9 mouse cellular contexts compared by ENCODE assay signal in genomic region chr10:53502875-53503816, GRCm38 (mm10).
DNase-seq lines count a peak whose midpoint lies in the region; ATAC-seq and TF ChIP-seq lines count a peak whose summit lies in the region.
"Had no signal": no experiment of that assay in that cellular context is flagged by ENCODE, and none has a peak within 500 bp of the region (broad histone marks: within the 10 kb centered on the region; RNA-seq: fewer than 3 reads in every experiment).

No protein-coding gene starts in this region.

- ATAC-seq in forebrain, postnatal 0 days = peak; percentile 88
- ATAC-seq in hindbrain, embryonic 16.5 days = peak; percentile 87
- no peak; the same call in 1 of the 2 replicates for ATAC-seq in neural tube, embryonic 13.5 days (ENCODE audit: low read depth)
- ATAC-seq in erythroblast, adult 5-6 weeks (replicated peaks; ENCODE audit: low FRiP score, poor library complexity, severe bottlenecking) = no peak

- H3K4me1 ChIP-seq in testis, adult 2 months (ENCODE audit: control insufficient read depth, insufficient read depth, low read length) = peaks cover 9% of the 10 kb centered on the region
- no peaks in the 10 kb centered on the region for H3K4me1 ChIP-seq in forebrain, postnatal 0 days (ENCODE audit: insufficient read depth)
- peaks cover 8% of the 10 kb centered on the region; the same call in 1 of the 2 replicates for H3K4me1 ChIP-seq in hindbrain, embryonic 16.5 days (ENCODE audit: control insufficient read depth, insufficient read depth, low read depth, low read length)
- H3K4me1 ChIP-seq in neural tube, embryonic 13.5 days (replicated peaks) = no peaks in the 10 kb centered on the region; the same call in 1 of the 2 replicates

- H3K9me3 ChIP-seq in forebrain, postnatal 0 days (ENCODE audit: low read length) = no peaks in the 10 kb centered on the region
- no peaks in the 10 kb centered on the region for H3K9me3 ChIP-seq in hindbrain, embryonic 16.5 days (ENCODE audit: control insufficient read depth, low read length)
- no peaks in the 10 kb centered on the region for H3K9me3 ChIP-seq in neural tube, embryonic 13.5 days

- no peaks in the 10 kb centered on the region for H3K36me3 ChIP-seq in testis, adult 2 months (ENCODE audit: control insufficient read depth, insufficient read depth, low read length)
- H3K36me3 ChIP-seq in forebrain, postnatal 0 days (ENCODE audit: insufficient read depth) = no peaks in the 10 kb centered on the region
- no peaks in the 10 kb centered on the region for H3K36me3 ChIP-seq in hindbrain, embryonic 16.5 days (ENCODE audit: control insufficient read depth, insufficient read depth, low read length)
- H3K36me3 ChIP-seq in neural tube, embryonic 13.5 days = no peaks in the 10 kb centered on the region

- WGBS in forebrain, postnatal 0 days = 33% methylated on average over 21 of the region's 21 CpGs
- WGBS in hindbrain, embryonic 16.5 days = 44% methylated on average over 21 of the region's 21 CpGs
- WGBS in neural tube, embryonic 13.5 days = 55% methylated on average over 21 of the region's 21 CpGs

- no peak for TF ChIP-seq POLR2A in testis, adult 2 months (IDR thresholded peaks at IDR 0.05; ENCODE audit: control insufficient read depth, low read depth, low read length)

- intact Hi-C loops in left cerebral cortex, postnatal 25 days (cut with DNase I) = loop anchor here (1.0 to 2.0 kb wide), 2 partner anchors 66 to 97 kb away; no protein-coding TSS in a partner anchor

- no peak overlapping the region for H3K9ac ChIP-seq in forebrain, postnatal 0 days
- peak overlapping the region; percentile 60 for H3K9ac ChIP-seq in hindbrain, embryonic 16.5 days (ENCODE audit: low read depth, low read length)
- peak overlapping the region; percentile 22; the same call in 1 of the 2 replicates for H3K9ac ChIP-seq in neural tube, embryonic 13.5 days

- H3K4me2 ChIP-seq in forebrain, postnatal 0 days (ENCODE audit: low read depth) = peak overlapping the region; percentile 31
- H3K4me2 ChIP-seq in hindbrain, embryonic 16.5 days (ENCODE audit: low read length) = peak overlapping the region; percentile 48
- 0 out of 2 replicates have a peak overlapping the region, but pooled peaks have one; percentile 15 for H3K4me2 ChIP-seq in neural tube, embryonic 13.5 days

- peak overlapping the region; percentile 41 for H3K4me3 ChIP-seq in testis, adult 2 months (ENCODE audit: control insufficient read depth, low read depth, low read length)
- no peak overlapping the region for H3K4me3 ChIP-seq in forebrain, postnatal 0 days (ENCODE audit: low read depth, low read length)
- H3K4me3 ChIP-seq in hindbrain, embryonic 16.5 days (ENCODE audit: low read length) = no peak overlapping the region
- H3K4me3 ChIP-seq in neural tube, embryonic 13.5 days = no peak overlapping the region
- H3K4me3 ChIP-seq: megakaryocyte, embryonic 14.5 days had no signal

- no peak for TF ChIP-seq CTCF in testis, adult 2 months (IDR thresholded peaks at IDR 0.05; ENCODE audit: control insufficient read depth, insufficient read depth, insufficient replicate concordance, low read depth, low read length)
- TF ChIP-seq CTCF in forebrain, postnatal 0 days (IDR thresholded peaks at IDR 0.05; ENCODE audit: low read depth) = 0 out of 2 replicates have a peak, but pooled peaks have one; percentile 1

- H3K27ac ChIP-seq in testis, adult 2 months (ENCODE audit: control insufficient read depth, insufficient read depth, low read depth, low read length) = no peak overlapping the region
- H3K27ac ChIP-seq in forebrain, postnatal 0 days (ENCODE audit: low read depth, low read length) = peak overlapping the region; percentile 70
- peak overlapping the region; percentile 76 for H3K27ac ChIP-seq in hindbrain, embryonic 16.5 days (ENCODE audit: low read depth, low read length)
- H3K27ac ChIP-seq in neural tube, embryonic 13.5 days (replicated peaks) = no peak overlapping the region

- DNase-seq in testis, postnatal 10 days (ENCODE audit: low spot score) = no peak
- DNase-seq in forebrain, postnatal 0 days = peak; percentile 60
- DNase-seq in left cerebral cortex, postnatal 25 days (ENCODE audit: low spot score in 2 of 2) = peak; percentile 22 to 66
- no peak for DNase-seq in thymus, postnatal 25 days

- H3K27me3 ChIP-seq in testis, adult 2 months (ENCODE audit: control insufficient read depth, insufficient read depth, low read length) = no peaks in the 10 kb centered on the region
- H3K27me3 ChIP-seq in forebrain, postnatal 0 days (ENCODE audit: insufficient read depth, low read length) = no peaks in the 10 kb centered on the region
- no peaks in the 10 kb centered on the region for H3K27me3 ChIP-seq in hindbrain, embryonic 16.5 days (replicated peaks; ENCODE audit: control insufficient read depth, insufficient read depth, low read length)
- H3K27me3 ChIP-seq in neural tube, embryonic 13.5 days = no peaks in the 10 kb centered on the region

Comparison
In these comparisons a context has a peak if more than half of its experiments do, and no peak if none do; other contexts are left out.
1. H3K27ac ChIP-seq: peak in forebrain, postnatal 0 days (single experiment) and hindbrain, embryonic 16.5 days (single experiment); none in testis, adult 2 months (single experiment) and neural tube, embryonic 13.5 days (single experiment).
2. DNase-seq: peak in forebrain, postnatal 0 days (single experiment) and left cerebral cortex, postnatal 25 days (2 of 2); none in testis, postnatal 10 days (single experiment) and thymus, postnatal 25 days (single experiment).
3. ATAC-seq: peak in forebrain, postnatal 0 days (single experiment) and hindbrain, embryonic 16.5 days (single experiment); none in neural tube, embryonic 13.5 days (single experiment) and erythroblast, adult 5-6 weeks (single experiment).
4. Peak in every context shown above with its lines, with median percentiles within 50 percentile points of each other: H3K4me2 ChIP-seq.